Mouse (Mus musculus) hindbrain, embryonic 14.5 days (tissue): ENCODE measurements at regions not wholly inside any gene's neighbourhood (a gene's known extent, or its start where the extent isn't known, plus 50 kb on each side); places are given as distances from the start of the nearest gene placed in this dataset.
A peak's percentile ranks its signal among the peaks of the same experiment; 100 is the strongest.

Experiments used
- ATAC-seq: fragments of 200-750 bp; cut with Nextera tagmentation; 2 replicates; pipeline ENCODE4 v1.8.0; 2017; ENCODE audit warnings: moderate number of reproducible peaks, mild to moderate bottlenecking, moderate TSS enrichment, moderate library complexity; ENCODE audit not compliant: low FRiP score
- DNase-seq: peaks from one replicate; pipeline ENCODE4 v3.0.0-alpha.2; 2015; ENCODE audit warnings: low spot score
- H3K27ac ChIP-seq: fragments of 300-500 bp; sonication (generic); 2 replicates; pipeline ENCODE4 v1.5.1; 2014; ENCODE audit warnings: mild to moderate bottlenecking, moderate library complexity
- H3K27me3 ChIP-seq: fragments of 300-500 bp; sonication (generic); 2 replicates; pipeline ENCODE4 v1.6.1; 2014; ENCODE audit warnings: mild to moderate bottlenecking, low read length, mixed read lengths; ENCODE audit not compliant: control insufficient read depth, insufficient read depth
- H3K36me3 ChIP-seq: fragments of 300-500 bp; sonication (generic); replicated peaks from 2 replicates; pipeline ENCODE4 v1.6.1; 2014; ENCODE audit not compliant: control insufficient read depth, insufficient read depth
- H3K4me1 ChIP-seq: fragments of 300-500 bp; sonication (generic); replicated peaks from 2 replicates; pipeline ENCODE4 v1.6.1; 2014; ENCODE audit warnings: antibody characterized with exemption, low read length, mixed read lengths; ENCODE audit not compliant: control insufficient read depth, insufficient read depth
- H3K4me2 ChIP-seq: fragments of 300-500 bp; sonication (generic); replicated peaks from 2 replicates; pipeline ENCODE4 v1.6.1; 2014; ENCODE audit warnings: mild to moderate bottlenecking, moderate library complexity
- H3K4me3 ChIP-seq: fragments of 300-500 bp; sonication (generic); replicated peaks from 2 replicates; pipeline ENCODE4 v1.5.1; 2014; ENCODE audit warnings: mild to moderate bottlenecking, low read length
- H3K9ac ChIP-seq: fragments of 300-500 bp; sonication (generic); 2 replicates; pipeline ENCODE4 v1.6.1; 2014
- H3K9me3 ChIP-seq: fragments of 300-500 bp; sonication (generic); 2 replicates; pipeline ENCODE4 v1.6.1; 2016; ENCODE audit warnings: low read length; ENCODE audit not compliant: control insufficient read depth
- WGBS: fragments of 180-500 bp; shearing (Covaris S2); extraction: QIAGEN DNeasy Blood & Tissue Kit; methylation state at CpG from one replicate; pipeline ENCODE4 v1.1.7; 2014; 5-methylcytosine and 5-hydroxymethylcytosine counted together

DNA sequence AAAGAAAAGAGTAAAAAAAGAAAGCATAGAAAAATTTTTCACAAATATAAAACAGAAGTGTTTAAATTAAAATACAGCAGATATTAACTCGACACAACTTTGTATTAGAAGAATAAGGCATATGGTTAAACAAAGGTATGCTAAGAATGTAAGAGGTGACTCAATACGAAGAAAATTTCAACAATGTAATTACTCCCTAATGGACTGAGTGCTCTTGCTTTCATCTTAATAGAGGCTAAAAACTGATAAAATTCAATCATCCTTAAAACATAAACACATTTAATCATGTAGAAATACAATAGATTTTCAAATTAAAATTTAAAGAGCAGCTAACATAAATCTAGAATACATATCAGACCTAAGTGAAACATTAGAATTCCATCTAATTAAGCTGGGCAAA lies 756.3 kb upstream of the 2610301B20Rik start:
- H3K4me1 ChIP-seq, result no peaks in the 10 kb centered on the region
- DNase-seq, result no peak
- no peak for ATAC-seq
- no peak overlapping the region for H3K4me2 ChIP-seq
- WGBS, result 80% methylated on average over 2 of the region's 2 CpGs
- H3K9me3 ChIP-seq, result no peaks in the 10 kb centered on the region
- no peaks in the 10 kb centered on the region for H3K36me3 ChIP-seq
- no peak overlapping the region for H3K4me3 ChIP-seq
- no peak overlapping the region for H3K27ac ChIP-seq
- H3K27me3 ChIP-seq, result no peaks in the 10 kb centered on the region
- no peak overlapping the region for H3K9ac ChIP-seq

DNA sequence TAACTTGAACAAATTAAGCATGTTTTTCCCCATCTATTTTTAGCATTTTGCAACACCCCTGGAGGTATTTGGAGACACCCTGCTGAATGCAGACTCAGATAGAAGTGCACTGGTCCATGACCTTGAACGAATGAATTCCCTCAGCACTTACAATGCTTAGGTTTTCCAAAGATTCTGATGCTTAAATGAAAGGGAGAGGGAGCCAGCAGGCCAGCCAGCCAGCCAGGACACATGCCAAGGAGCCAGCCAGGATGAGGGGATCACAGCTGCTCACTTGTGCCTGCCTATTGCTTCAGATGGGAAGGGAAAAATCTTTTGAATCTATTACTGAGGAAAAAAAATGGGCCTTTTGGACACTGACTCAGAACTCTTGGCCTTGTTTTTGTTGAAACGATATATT lies 750.0 kb upstream of the 2610301B20Rik start:
- H3K4me3 ChIP-seq, result no peak overlapping the region
- no peaks in the 10 kb centered on the region for H3K36me3 ChIP-seq
- no peak overlapping the region for H3K27ac ChIP-seq
- no peaks in the 10 kb centered on the region for H3K9me3 ChIP-seq
- H3K4me1 ChIP-seq, result no peaks in the 10 kb centered on the region
- no peaks in the 10 kb centered on the region for H3K27me3 ChIP-seq
- H3K4me2 ChIP-seq, result no peak overlapping the region
- H3K9ac ChIP-seq, result no peak overlapping the region
- ATAC-seq, result peak; percentile 59; the same call in 1 of the 2 replicates
- WGBS, result 55% methylated on average over 2 of the region's 2 CpGs
- DNase-seq, result peak; percentile 33

DNA sequence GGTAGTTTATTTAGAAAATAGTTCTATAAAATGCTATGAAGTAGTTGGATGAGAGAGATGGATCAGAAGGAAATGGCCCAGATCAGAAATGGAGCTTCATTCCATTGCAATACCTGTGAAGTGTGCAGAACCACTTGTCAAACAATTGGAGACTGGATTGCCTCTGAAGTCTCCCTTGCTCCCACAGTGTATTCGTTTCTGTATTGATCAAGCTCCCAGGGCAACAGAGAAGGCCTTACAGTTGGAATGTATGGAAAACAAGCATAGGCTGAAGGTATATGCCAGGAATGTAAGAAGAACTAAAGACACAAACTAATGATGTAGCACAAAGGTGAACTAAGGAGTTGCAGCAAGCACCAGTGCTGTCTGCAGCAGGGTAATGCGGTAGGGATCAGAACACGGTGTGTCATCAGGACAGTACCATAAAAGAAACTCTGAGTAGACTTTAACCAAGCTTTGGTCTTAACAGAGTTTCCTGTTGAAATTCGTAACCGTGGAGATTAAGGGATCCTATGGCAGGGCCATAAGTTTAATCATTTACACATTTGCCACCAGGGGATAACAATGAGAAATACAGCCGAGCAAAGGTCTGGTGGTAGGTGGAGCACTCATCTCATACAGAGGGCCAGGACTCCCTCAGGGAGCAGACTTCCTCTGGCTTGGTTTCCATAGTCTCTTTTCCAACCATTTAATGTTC lies 732.9 kb upstream of the 2610301B20Rik start:
- no peaks in the 10 kb centered on the region for H3K36me3 ChIP-seq
- H3K9me3 ChIP-seq, result no peaks in the 10 kb centered on the region
- H3K27me3 ChIP-seq, result no peaks in the 10 kb centered on the region
- H3K9ac ChIP-seq, result no peak overlapping the region
- H3K4me1 ChIP-seq, result no peaks in the 10 kb centered on the region
- no peak overlapping the region for H3K4me3 ChIP-seq
- ATAC-seq (no peak), DNase-seq (peak; percentile 18)
- no peak overlapping the region for H3K4me2 ChIP-seq
- 68% methylated on average over 6 of the region's 6 CpGs for WGBS
- no peak overlapping the region for H3K27ac ChIP-seq

DNA sequence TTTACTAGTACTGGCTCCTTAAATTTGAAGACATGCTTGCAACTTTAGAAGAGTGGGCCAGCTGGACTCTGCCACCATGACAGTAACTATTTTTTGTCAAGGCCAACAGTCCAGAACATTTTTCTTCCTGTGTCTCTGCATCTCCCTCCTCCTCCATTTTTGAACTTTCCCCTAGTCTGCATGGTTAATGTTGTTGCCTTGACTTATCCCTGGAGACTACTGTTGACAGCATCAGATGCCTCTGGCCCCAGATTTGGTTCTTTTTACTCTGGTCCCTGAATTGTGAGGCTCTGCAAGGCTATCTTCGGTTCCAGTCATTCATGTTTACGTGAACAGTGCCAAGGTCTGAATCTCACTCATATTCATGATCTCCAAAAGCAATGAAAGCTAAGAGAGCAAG lies 724.4 kb upstream of the 2610301B20Rik start:
- Histone ChIP-seq H3K9ac (no peak overlapping the region), H3K4me3 (no peak overlapping the region), H3K27ac (no peak overlapping the region), H3K9me3 (no peaks in the 10 kb centered on the region), H3K4me2 (no peak overlapping the region), H3K27me3 (no peaks in the 10 kb centered on the region), H3K36me3 (no peaks in the 10 kb centered on the region), H3K4me1 (no peaks in the 10 kb centered on the region)
- DNase-seq (peak; percentile 14), ATAC-seq (no peak)
- 88% methylated on average over 2 of the region's 2 CpGs for WGBS

DNA sequence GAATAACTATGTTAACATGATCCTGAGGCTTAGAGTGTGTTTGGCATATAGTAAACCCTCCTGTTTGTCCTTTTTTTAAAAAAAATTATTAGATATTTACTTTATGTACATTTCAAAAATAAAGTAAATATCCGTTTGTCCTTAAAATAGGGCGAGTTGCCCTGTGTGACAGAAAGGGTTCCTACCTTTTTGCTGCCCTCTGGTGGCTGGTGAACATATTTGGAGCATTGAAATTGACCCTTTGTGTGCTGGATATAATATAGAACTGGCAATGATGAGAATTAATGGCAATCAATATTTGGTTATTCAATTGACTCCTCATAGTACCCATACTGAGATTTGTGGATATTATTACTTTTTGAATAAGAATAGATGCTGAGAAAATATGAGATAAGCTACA lies 723.8 kb upstream of the 2610301B20Rik start:
- no peak overlapping the region for H3K4me3 ChIP-seq
- ATAC-seq, result no peak
- H3K4me1 ChIP-seq, result no peaks in the 10 kb centered on the region
- H3K9ac ChIP-seq, result no peak overlapping the region
- H3K36me3 ChIP-seq, result no peaks in the 10 kb centered on the region
- 18% methylated on average over 2 of the region's 2 CpGs for WGBS
- no peaks in the 10 kb centered on the region for H3K9me3 ChIP-seq
- no peaks in the 10 kb centered on the region for H3K27me3 ChIP-seq
- no peak overlapping the region for H3K4me2 ChIP-seq
- DNase-seq, result peak; percentile 51
- no peak overlapping the region for H3K27ac ChIP-seq

DNA sequence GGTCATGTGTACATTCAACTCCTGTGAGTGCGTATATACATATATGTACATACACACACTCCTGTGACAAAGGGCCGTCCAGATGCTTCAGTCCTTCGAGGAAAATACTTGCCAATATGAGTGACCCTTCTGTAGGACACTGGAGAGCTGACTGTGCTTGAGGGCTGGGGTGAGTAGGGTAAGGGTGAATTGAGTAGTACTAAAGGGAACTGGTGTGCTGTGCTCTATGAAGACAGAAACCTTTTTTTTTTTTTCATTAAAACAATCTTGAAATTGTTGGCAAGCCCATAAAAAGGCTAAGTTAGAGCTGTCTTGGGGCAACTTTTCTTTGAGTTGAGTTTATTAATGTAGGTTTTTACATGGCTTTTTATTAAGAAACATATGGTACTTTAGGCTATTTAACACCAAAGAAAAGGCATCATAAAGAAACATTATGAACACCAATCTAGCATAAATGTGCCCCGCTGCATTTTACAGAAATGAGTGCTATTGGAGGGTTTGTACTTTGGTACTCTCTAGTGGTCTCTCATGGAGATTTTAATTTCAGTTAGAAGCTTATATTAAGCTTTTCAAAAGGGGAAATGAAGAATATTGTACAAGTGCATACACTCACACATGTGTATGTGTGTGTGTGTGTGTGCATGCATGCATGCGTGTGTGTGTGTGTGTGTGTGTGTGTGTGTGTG lies 718.5 kb upstream of the 2610301B20Rik start:
- WGBS, result 88% methylated on average over 5 of the region's 5 CpGs
- Histone ChIP-seq H3K27ac (no peak overlapping the region), H3K9ac (no peak overlapping the region), H3K9me3 (no peaks in the 10 kb centered on the region), H3K27me3 (no peaks in the 10 kb centered on the region), H3K4me3 (no peak overlapping the region), H3K4me1 (no peaks in the 10 kb centered on the region), H3K36me3 (no peaks in the 10 kb centered on the region), H3K4me2 (no peak overlapping the region)
- ATAC-seq (no peak), DNase-seq (no peak)

DNA sequence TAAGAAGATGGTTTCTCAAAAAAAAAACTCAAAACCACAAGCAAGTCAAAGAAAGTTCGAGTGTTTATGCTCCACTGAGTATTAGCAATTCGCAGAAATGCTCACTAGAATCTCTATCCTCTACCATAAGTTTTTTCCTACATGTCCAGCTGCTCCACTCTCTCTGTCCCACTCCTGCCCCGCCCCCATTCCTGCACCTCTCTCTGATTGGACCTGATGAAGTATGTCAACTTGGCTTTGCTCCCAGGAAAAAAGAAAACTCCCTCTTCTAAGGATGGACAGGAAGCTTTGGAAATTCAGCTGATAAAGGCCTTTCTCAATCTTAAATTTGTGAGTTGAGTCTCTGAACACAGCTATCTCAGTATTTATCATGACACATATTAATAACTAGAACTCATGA lies 684.4 kb upstream of the 2610301B20Rik start:
- Histone ChIP-seq H3K4me3 (no peak overlapping the region), H3K27ac (no peak overlapping the region), H3K27me3 (no peaks in the 10 kb centered on the region), H3K36me3 (no peaks in the 10 kb centered on the region), H3K4me2 (no peak overlapping the region), H3K9ac (no peak overlapping the region), H3K9me3 (no peaks in the 10 kb centered on the region), H3K4me1 (no peaks in the 10 kb centered on the region)
- DNase-seq (no peak), ATAC-seq (no peak)
- 80% methylated on average over 3 of the region's 3 CpGs for WGBS

DNA sequence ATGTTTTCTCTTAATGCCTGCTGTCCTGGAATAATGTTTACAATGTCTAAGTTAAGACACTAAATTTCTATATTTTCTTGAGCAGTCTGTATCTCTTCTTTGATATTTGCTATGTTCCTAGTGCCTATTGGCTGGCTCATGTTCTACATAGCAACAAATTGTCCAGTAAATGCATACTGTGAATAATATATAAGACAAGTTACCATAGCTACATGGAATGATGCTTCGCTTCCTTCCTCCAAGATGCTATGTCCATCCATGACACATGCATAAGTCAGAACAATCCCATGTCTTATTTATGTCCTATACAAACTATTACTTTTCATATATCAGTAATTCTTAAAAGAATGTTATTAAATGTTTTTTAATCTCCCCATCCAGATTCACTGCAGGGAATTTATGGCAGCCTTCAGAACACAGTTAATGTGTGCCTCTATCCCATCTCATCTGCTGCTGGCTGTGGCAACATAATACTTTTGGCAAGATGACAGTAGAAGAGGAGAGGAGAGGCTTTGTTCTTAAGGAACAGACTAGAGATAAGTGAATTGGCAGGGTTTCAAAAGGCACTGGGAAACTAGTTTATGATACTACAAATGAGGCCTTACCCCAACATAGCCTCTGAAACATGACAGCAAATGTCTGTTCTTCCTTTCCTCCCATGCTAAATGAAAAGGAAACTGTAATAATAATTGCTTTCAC lies 676.9 kb upstream of the 2610301B20Rik start:
- no peaks in the 10 kb centered on the region for H3K27me3 ChIP-seq
- H3K9ac ChIP-seq, result no peak overlapping the region
- H3K27ac ChIP-seq, result no peak overlapping the region
- no peak overlapping the region for H3K4me2 ChIP-seq
- DNase-seq (no peak), ATAC-seq (peak; percentile 6; the same call in 1 of the 2 replicates)
- 88% methylated on average over 1 of the region's 1 CpGs for WGBS
- no peak overlapping the region for H3K4me3 ChIP-seq
- H3K9me3 ChIP-seq, result no peaks in the 10 kb centered on the region
- no peaks in the 10 kb centered on the region for H3K4me1 ChIP-seq
- H3K36me3 ChIP-seq, result no peaks in the 10 kb centered on the region

DNA sequence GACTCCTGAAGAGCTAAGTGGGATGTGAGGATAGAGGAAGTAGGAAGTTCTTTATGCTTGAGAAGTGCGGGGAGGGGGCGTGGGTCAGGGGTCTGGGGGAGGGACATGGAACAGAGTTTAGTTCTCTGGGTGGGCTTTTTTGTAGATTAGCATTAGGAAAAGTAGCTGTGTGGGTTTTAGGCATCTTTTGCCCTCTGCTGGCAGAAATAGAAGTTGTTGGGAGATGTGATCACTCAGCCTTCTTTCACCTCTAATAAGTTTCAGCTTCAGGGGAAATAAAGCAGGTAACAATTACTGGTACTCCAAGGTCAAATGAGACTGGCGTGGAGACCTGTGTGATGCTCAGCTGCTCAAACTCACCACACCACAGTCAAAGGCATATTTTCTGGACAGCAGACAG lies 672.5 kb upstream of the 2610301B20Rik start:
- H3K4me3 ChIP-seq, result no peak overlapping the region
- ATAC-seq (no peak), DNase-seq (no peak)
- no peak overlapping the region for H3K4me2 ChIP-seq
- WGBS, result 54% methylated on average over 3 of the region's 3 CpGs
- no peaks in the 10 kb centered on the region for H3K27me3 ChIP-seq
- no peaks in the 10 kb centered on the region for H3K36me3 ChIP-seq
- no peaks in the 10 kb centered on the region for H3K9me3 ChIP-seq
- H3K9ac ChIP-seq, result no peak overlapping the region
- H3K27ac ChIP-seq, result no peak overlapping the region
- no peaks in the 10 kb centered on the region for H3K4me1 ChIP-seq
